Mouse (Mus musculus) kidney, postnatal 0 days (tissue): ENCODE measurements around the gene Arhgap10. TPM values are rescaled to one million over a fixed set of nuclear protein-coding genes. Genes with fewer than 3 reads are reported as not detected.

Experiments
- ATAC-seq: fragments of 200-750 bp; cut with Nextera tagmentation; replicated peaks from 2 replicates; pipeline ENCODE4 v1.8.0; 2017; ENCODE audit warnings: low read depth, moderate number of reproducible peaks, moderate TSS enrichment, moderate library complexity; ENCODE audit not compliant: low FRiP score
- DNase-seq: peaks from one replicate; pipeline ENCODE4 v3.0.0-alpha.2; 2016; ENCODE audit warnings: low spot score
- H3K27ac ChIP-seq: fragments of 300-500 bp; sonication (generic); 2 replicates; pipeline ENCODE4 v1.5.1; 2014; ENCODE audit warnings: mild to moderate bottlenecking
- H3K27me3 ChIP-seq: fragments of 300-500 bp; sonication (generic); 2 replicates; pipeline ENCODE4 v1.6.1; 2014; ENCODE audit warnings: low read length, mixed read lengths; ENCODE audit not compliant: insufficient read depth
- H3K36me3 ChIP-seq: fragments of 300-500 bp; sonication (generic); 2 replicates; pipeline ENCODE4 v1.6.1; 2014; ENCODE audit warnings: low read length, mixed read lengths; ENCODE audit not compliant: insufficient read depth
- H3K4me1 ChIP-seq: fragments of 300-500 bp; sonication (generic); replicated peaks from 2 replicates; pipeline ENCODE4 v1.6.1; 2014; ENCODE audit warnings: antibody characterized with exemption, low read length, mixed read lengths; ENCODE audit not compliant: insufficient read depth
- H3K4me2 ChIP-seq: fragments of 300-500 bp; sonication (generic); 2 replicates; pipeline ENCODE4 v1.6.1; 2014; ENCODE audit warnings: mild to moderate bottlenecking, low read length, moderate library complexity, mixed read lengths
- H3K4me3 ChIP-seq: fragments of 300-500 bp; sonication (generic); replicated peaks from 2 replicates; pipeline ENCODE4 v1.5.1; 2014; ENCODE audit warnings: low read depth, low read length
- H3K9ac ChIP-seq: fragments of 300-500 bp; sonication (generic); 2 replicates; pipeline ENCODE4 v1.6.1; 2014; ENCODE audit warnings: low read depth, low read length
- H3K9me3 ChIP-seq: fragments of 300-500 bp; sonication (generic); replicated peaks from 2 replicates; pipeline ENCODE4 v1.6.1; 2016; ENCODE audit warnings: low read length, inconsistent platforms, mixed read lengths
- CTCF ChIP-seq: IDR thresholded peaks from 2 replicates; pipeline ENCODE4 v1.5.1; 2016; ENCODE audit warnings: antibody characterized with exemption, low read depth, mild to moderate bottlenecking, moderate library complexity
- WGBS: fragments of 180-500 bp; shearing (Covaris S2); extraction: QIAGEN DNeasy Blood & Tissue Kit; methylation state at CpG from one replicate; pipeline ENCODE4 v1.1.7; 2014; 5-methylcytosine and 5-hydroxymethylcytosine counted together
- polyA plus RNA-seq: library from polyadenylated mRNA; unstranded; fragments of >200 nt; fragmentation: Nextera tagmentation; extraction: Ambion mirVana; gene quantifications from 2 replicates; pipeline ENCODE4 v1.2.1, GENCODE M21; 2015

The Arhgap10 gene
- polyA plus RNA-seq = 26.6 and 28.5 TPM in 2 replicates

DNA sequence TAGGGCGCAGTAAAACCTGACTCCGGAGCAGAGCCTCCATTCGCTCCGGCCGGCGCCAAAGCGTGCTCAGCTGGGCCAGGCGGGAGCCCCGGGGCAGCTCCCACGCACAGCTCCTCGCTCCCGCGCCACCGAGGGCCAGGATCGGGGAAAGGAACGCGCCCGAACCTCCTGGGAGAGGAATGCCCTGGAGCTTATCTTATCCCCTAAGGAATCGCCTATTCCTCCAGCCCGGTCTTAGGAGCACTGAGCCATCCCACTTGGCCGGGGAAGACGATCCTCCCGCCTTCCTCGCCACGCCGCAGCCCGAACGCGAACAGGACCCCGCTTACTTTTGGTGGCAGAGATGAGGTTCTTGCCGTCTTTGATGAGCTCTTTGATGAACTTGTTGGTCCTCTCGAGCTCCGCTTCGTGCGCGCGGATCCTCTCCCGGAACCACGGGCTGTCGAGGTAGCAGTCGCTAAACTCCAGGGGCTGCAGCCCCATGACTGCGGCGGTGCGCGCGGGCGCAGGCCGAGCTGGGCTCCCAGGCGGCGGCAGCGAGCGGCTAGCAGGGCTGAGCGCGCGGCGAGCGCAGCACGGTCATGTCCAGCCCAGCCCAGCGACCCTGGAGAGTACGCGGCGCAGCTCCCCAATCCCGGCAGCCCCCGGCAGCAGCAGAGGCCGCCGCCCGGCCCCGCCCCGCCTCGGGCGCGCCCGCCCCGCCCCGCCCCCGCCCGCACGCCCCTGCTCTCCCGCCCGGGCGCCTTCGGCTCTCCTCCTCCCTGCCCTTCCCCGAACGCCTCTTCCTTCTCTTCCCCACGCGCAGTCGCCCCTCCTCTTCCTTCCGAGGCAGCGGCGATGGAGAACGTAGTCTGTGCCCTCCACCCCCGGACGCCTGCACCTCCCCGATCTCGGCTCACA is at the start of gene Arhgap10:
Arhgap10 (minus strand) TSS at position 653 of the 900 bp plus-strand sequence.
- peak within 1 kb of the TSS; percentile 81 for H3K9ac ChIP-seq
- H3K36me3 ChIP-seq = no peaks in the 10 kb centered on the region
- peak; percentile 95 for DNase-seq
- peak within 1 kb of the TSS; percentile 68 for H3K4me2 ChIP-seq
- WGBS = under 1% methylated on average over 78 of the region's 95 CpGs
- peak within 1 kb of the TSS; percentile 91 for H3K27ac ChIP-seq
- H3K4me1 ChIP-seq = peaks cover 21% of the 10 kb centered on the region
- peak; percentile 88 for ATAC-seq
- H3K4me3 ChIP-seq = peak within 1 kb of the TSS; percentile 77
- H3K9me3 ChIP-seq = no peaks in the 10 kb centered on the region
- H3K27me3 ChIP-seq = no peaks in the 10 kb centered on the region
- no peak for TF ChIP-seq CTCF

DNA sequence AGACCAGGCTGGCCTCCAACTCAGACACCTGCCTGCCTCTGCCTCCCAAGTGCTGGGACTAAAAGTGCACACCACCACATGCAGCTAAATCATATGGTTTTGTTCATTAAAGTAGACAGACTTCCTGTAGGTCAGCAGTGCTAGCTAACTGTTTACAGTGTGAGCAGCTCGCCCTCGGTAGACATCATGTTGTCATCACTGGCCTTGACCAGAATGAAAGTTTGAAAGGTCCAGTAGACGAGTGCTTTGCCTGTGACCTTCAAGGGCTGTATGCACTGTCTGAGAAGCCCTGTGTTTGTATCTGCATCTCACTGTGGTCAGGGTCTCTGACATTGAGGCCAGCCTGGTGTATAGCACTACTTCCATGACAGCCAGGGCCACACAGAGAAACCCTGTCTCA is 43.7 kb upstream of the Arhgap10 start:
- no peak for TF ChIP-seq CTCF
- Histone ChIP-seq H3K4me2 (no peak overlapping the region), H3K9ac (no peak overlapping the region), H3K4me1 (no peaks in the 10 kb centered on the region), H3K4me3 (no peak overlapping the region), H3K9me3 (no peaks in the 10 kb centered on the region), H3K36me3 (peaks cover 20% of the 10 kb centered on the region), H3K27me3 (no peaks in the 10 kb centered on the region), H3K27ac (no peak overlapping the region)
- DNase-seq (no peak), ATAC-seq (no peak)
- 84% methylated on average over 3 of the region's 3 CpGs for WGBS

DNA sequence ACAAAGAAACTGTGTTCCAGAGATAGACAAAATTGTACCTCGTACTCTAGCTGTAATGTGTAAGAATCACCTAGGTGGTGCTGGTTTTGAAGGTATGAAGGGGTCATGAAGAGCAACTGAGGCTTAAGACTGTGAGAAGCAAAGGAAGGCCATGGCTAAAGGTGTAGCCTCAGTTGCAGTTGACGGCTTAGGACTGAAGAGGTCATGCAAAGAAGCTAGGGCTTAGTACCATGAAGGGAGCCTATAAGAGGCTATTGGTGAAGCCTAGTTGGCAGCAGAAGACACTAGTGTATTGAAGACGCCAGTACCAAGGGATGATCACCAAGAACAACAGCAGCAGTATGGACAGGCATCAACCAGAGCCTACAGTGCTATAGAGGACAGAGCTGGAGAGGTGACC is 34.7 kb upstream of the Arhgap10 start:
- no peak overlapping the region for H3K4me3 ChIP-seq
- H3K4me1 ChIP-seq = no peaks in the 10 kb centered on the region
- WGBS = 96% methylated on average over 3 of the region's 3 CpGs
- DNase-seq (no peak), ATAC-seq (no peak)
- no peak overlapping the region for H3K9ac ChIP-seq
- no peak overlapping the region for H3K4me2 ChIP-seq
- H3K36me3 ChIP-seq = peaks cover 27% of the 10 kb centered on the region; the same call in 1 of the 2 replicates
- TF ChIP-seq CTCF = no peak
- no peaks in the 10 kb centered on the region; the same call in 1 of the 2 replicates for H3K9me3 ChIP-seq
- H3K27me3 ChIP-seq = no peaks in the 10 kb centered on the region
- H3K27ac ChIP-seq = no peak overlapping the region

DNA sequence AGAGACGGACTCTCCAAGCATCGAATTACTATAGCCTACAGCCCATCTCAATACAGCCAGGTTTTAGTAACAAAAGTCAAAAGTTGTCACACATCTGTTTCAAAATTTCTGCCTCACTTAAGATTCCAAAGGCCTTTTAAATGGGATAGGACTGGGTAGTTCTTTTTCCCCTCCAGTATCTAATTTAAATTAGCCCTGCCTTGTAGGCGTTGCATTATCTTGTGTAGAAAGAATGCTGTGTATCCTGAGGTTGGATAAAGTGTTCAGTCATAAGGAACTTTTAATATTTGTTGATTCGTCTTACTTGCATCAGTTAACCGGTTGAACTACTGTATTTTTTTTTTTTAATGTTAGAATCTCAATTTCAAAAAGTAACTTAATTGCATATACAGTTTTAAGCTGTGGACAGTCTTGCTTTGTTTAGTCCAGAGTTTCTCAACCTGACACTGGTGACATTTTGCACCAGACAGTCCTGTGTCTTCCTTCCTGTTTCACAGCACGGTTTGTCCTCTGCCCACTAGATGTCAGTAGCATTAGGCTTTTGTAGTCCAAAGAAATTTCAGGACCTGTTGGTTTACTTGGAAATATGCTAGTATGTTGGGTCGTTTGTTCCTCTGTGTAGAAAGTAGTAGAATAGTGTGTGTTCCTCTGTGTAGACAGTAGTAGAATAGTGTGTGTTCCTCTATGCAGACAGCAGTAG is 32.3 kb upstream of the Arhgap10 start:
- no peaks in the 10 kb centered on the region; the same call in 1 of the 2 replicates for H3K9me3 ChIP-seq
- H3K36me3 ChIP-seq = 0 out of 2 replicates have a peak, but pooled peaks cover 13% of the 10 kb centered on the region
- no peaks in the 10 kb centered on the region for H3K27me3 ChIP-seq
- peak overlapping the region; percentile 94 for H3K27ac ChIP-seq
- whole genome bisulfite sequencing = 18% methylated on average over 7 of the region's 7 CpGs
- H3K4me3 ChIP-seq = peak overlapping the region; percentile 90
- H3K4me1 ChIP-seq = no peaks in the 10 kb centered on the region
- peak overlapping the region; percentile 92 for H3K9ac ChIP-seq
- H3K4me2 ChIP-seq = peak overlapping the region; percentile 90
- DNase-seq (peak; percentile 83), ATAC-seq (no peak)
- peak; percentile 79 for TF ChIP-seq CTCF

DNA sequence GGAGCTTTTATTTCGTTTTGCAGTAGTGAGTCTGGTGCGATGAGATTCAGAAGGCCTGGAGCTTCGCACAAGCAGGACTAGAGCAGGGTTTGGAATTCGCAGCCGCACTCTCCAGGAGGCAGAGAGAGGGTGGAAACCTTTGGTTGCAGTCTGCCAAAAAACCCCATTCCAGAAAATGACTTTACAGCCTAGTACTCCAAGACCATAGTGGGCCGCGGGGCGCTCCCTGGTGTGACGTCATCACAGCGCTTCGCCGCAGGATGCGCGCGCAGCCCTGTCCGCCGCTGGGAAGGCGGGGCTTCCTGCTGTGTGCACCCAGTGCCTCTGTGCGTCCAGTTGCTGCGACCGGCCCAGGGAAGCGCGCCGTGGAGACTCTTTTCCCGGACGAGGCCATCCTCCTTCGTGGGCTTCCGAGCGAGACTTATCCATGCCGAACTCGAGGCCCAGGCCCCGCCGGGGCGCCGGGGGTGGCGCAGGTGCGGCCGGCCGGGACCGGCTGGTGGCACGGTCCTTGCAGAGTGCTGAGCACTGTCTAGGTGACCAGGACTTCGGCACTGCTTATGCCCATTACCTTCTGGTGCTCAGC is 31.5 kb upstream of the Arhgap10 start, which contains the start of gene Prmt9:
Prmt9 (plus strand) TSS at position 277 of the 586 bp plus-strand sequence.
- DNase-seq (peak; percentile 95), ATAC-seq (peak; percentile 98)
- H3K27ac ChIP-seq = peak within 1 kb of the TSS; percentile 94
- peak within 1 kb of the TSS; percentile 92 for H3K9ac ChIP-seq
- peak within 1 kb of the TSS; percentile 90 for H3K4me3 ChIP-seq
- TF ChIP-seq CTCF = no peak
- H3K36me3 ChIP-seq = 0 out of 2 replicates have a peak, but pooled peaks cover 13% of the 10 kb centered on the region
- 3% methylated on average over 42 of the region's 42 CpGs for WGBS
- H3K27me3 ChIP-seq = no peaks in the 10 kb centered on the region
- no peaks in the 10 kb centered on the region; the same call in 1 of the 2 replicates for H3K9me3 ChIP-seq
- no peaks in the 10 kb centered on the region for H3K4me1 ChIP-seq
- peak within 1 kb of the TSS; percentile 90 for H3K4me2 ChIP-seq

DNA sequence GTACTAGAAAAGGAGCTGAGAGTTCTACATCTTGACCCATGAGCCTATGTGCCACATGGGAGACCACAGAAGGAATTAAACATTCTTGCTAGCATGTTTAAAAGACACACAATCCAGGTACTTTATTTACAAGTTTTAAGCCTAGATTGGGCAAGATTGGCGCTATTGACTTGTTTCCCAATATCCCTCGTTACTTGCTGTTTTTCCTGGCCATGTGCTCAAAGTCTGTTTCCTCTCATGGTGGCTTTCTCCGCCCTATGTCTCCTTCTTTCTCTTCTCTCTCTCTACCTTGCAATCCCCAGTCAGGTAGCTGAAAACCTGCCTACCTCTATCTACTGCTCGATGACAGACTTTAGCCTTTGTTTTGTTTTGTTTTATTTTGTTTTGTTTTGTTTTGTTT is 27.9 kb upstream of the Arhgap10 start:
- no peak for TF ChIP-seq CTCF
- Histone ChIP-seq H3K9me3 (no peaks in the 10 kb centered on the region), H3K9ac (no peak overlapping the region), H3K36me3 (no peaks in the 10 kb centered on the region), H3K4me3 (no peak overlapping the region), H3K27me3 (no peaks in the 10 kb centered on the region), H3K27ac (no peak overlapping the region), H3K4me1 (no peaks in the 10 kb centered on the region), H3K4me2 (no peak overlapping the region)
- DNase-seq (no peak), ATAC-seq (no peak)
- 80% methylated on average over 4 of the region's 4 CpGs for WGBS
